Mouse (Mus musculus): ENCODE measurements at regions not wholly inside any gene's neighbourhood (a gene's known extent, or its start where the extent isn't known, plus 50 kb on each side); places are given as distances from the start of the nearest gene placed in this dataset.

DNA sequence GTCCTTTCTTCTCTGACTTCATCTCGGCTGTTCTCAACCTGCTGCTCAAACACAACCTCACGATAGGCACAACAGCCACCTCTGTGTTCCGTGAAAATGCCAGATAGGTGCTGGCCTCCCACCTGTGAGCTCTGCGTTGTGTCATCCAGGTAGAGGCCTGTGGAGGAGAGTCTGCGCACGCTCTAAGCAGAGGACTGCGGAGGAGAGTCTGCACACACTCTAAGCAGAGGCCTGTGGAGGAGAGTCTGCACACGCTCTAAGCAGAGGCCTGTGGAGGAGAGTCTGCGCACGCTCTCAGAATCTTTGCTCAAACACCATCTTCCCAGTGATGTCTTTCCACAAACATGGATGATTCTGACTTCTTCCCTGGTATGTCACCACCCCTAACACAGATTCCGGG, 117.5 kb upstream of the Gcfc2 start:
- TF ChIP-seq POLR2A (IDR thresholded peaks at IDR 0.05; ENCODE audit: low read depth, low read length) (no peak), E2F4 (IDR thresholded peaks at IDR 0.05; ENCODE audit: insufficient replicate concordance, low read depth, low read length) (no peak), TBP (conservative IDR thresholded peaks at IDR 0.05; ENCODE audit: low read depth, low read length) (no peak), MAX (IDR thresholded peaks at IDR 0.05; ENCODE audit: low read length) (no peak), CTCF (conservative IDR thresholded peaks at IDR 0.05 in 1 of 2, IDR thresholded peaks at IDR 0.05 in 1 of 2; ENCODE audit: low read depth in 2 of 2, low read length in 2 of 2) (no peak), MAZ (IDR thresholded peaks at IDR 0.05; ENCODE audit: low read depth, low read length) (no peak), POLR2AphosphoS2 (IDR thresholded peaks at IDR 0.05; ENCODE audit: low read depth, low read length) (no peak), EP300 (IDR thresholded peaks at IDR 0.05; ENCODE audit: low read length) (no peak), PAX5 (IDR thresholded peaks at IDR 0.05; ENCODE audit: low read length) (no peak)

All from CH12.LX (cell line).